ENCODE assay signal across 28 mouse cellular contexts in the genomic region with DNA sequence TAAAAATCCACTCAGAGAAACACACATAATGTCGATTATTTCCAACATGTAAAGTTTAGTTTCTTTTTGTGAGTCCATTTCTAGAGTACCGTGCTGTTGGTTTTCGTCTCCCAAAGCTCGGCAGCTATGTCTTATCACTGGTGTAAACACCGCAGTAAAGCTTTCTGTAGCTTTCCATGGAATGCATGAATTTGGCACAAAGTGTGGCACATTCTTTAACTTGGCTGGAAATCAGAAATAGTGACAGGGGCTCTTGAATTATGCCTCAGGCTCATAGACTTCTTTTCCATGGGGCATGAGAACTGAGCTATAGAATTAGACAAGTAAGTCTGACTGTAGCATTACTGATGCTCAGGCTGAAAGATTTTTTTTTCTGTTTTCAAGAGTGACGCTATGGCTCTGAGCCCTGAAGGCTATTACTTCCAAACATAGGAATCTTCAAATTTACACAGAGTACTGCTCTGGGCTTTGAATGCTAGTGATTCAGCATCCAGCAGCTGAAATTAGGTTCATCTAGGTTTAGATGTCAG.
A peak's percentile ranks its signal among the peaks of the same experiment; 100 is the strongest.
DNase-seq lines count a peak whose midpoint lies in the region; ATAC-seq and TF ChIP-seq lines count a peak whose summit lies in the region.
"Had no signal": no experiment of that assay in that cellular context is flagged by ENCODE, and none has a peak within 500 bp of the region (broad histone marks: within the 10 kb centered on the region; RNA-seq: fewer than 3 reads in every experiment).

No protein-coding gene starts in this region.

- no peaks in the 10 kb centered on the region for H3K27me3 ChIP-seq in forebrain, embryonic 14.5 days (replicated peaks; ENCODE audit: control insufficient read depth, insufficient read depth, low read length)
- no peaks in the 10 kb centered on the region for H3K27me3 ChIP-seq in forebrain, embryonic 10.5 days (ENCODE audit: poor library complexity, severe bottlenecking)
- H3K27me3 ChIP-seq in lung, embryonic 14.5 days (ENCODE audit: insufficient read depth, low read length) = no peaks in the 10 kb centered on the region
- no peaks in the 10 kb centered on the region for H3K27me3 ChIP-seq in lung, postnatal 0 days (replicated peaks; ENCODE audit: insufficient read depth, low read length)
- H3K27me3 ChIP-seq: CH12.LX; embryonic facial prominence, embryonic 13.5 days; forebrain, embryonic 15.5 days; heart, embryonic 13.5 days; Patski had no signal

- no peak overlapping the region for H3K4me2 ChIP-seq in forebrain, embryonic 14.5 days (ENCODE audit: low read length)
- H3K4me2 ChIP-seq in lung, embryonic 14.5 days = peak overlapping the region; percentile 28; the same call in 1 of the 2 replicates
- H3K4me2 ChIP-seq in lung, postnatal 0 days (replicated peaks; ENCODE audit: low read depth, low read length) = 0 out of 2 replicates have a peak overlapping the region, but pooled peaks have one; percentile 19
- H3K4me2 ChIP-seq: embryonic facial prominence, embryonic 13.5 days; forebrain, embryonic 15.5 days; heart, embryonic 13.5 days; hindbrain, embryonic 14.5 days had no signal

- H3K9ac ChIP-seq in forebrain, embryonic 14.5 days (ENCODE audit: low read length) = no peak overlapping the region
- H3K9ac ChIP-seq in lung, embryonic 14.5 days = no peak overlapping the region
- no peak overlapping the region for H3K9ac ChIP-seq in lung, postnatal 0 days (replicated peaks; ENCODE audit: low read depth)
- H3K9ac ChIP-seq: embryonic facial prominence, embryonic 13.5 days; forebrain, embryonic 15.5 days; heart, embryonic 13.5 days; hindbrain, embryonic 14.5 days had no signal

- no peaks in the 10 kb centered on the region for H3K4me1 ChIP-seq in forebrain, embryonic 14.5 days (ENCODE audit: control insufficient read depth, insufficient read depth, low read length)
- H3K4me1 ChIP-seq in forebrain, embryonic 10.5 days = no peaks in the 10 kb centered on the region
- H3K4me1 ChIP-seq in lung, embryonic 14.5 days (ENCODE audit: insufficient read depth) = 0 out of 2 replicates have a peak, but pooled peaks cover 2% of the 10 kb centered on the region
- no peaks in the 10 kb centered on the region for H3K4me1 ChIP-seq in lung, postnatal 0 days (ENCODE audit: insufficient read depth, low read depth, low read length)
- H3K4me1 ChIP-seq: embryonic facial prominence, embryonic 13.5 days; heart, embryonic 10.5 days; heart, embryonic 13.5 days had no signal

- TF ChIP-seq CTCF in lung, embryonic 14.5 days (IDR thresholded peaks at IDR 0.05; ENCODE audit: low read depth) = no peak
- no peak for TF ChIP-seq CTCF in lung, postnatal 0 days (IDR thresholded peaks at IDR 0.05)

- no peak overlapping the region for H3K4me3 ChIP-seq in forebrain, embryonic 14.5 days (ENCODE audit: low read depth, low read length)
- no peak overlapping the region for H3K4me3 ChIP-seq in forebrain, embryonic 10.5 days
- no peak overlapping the region for H3K4me3 ChIP-seq in lung, embryonic 14.5 days (ENCODE audit: low read depth, low read length)
- H3K4me3 ChIP-seq in lung, postnatal 0 days (ENCODE audit: low read depth, low read length) = no peak overlapping the region
- H3K4me3 ChIP-seq: embryonic facial prominence, embryonic 13.5 days; forebrain, embryonic 15.5 days; heart, adult 2 months; heart, embryonic 10.5 days; heart, embryonic 13.5 days had no signal

- H3K27ac ChIP-seq in forebrain, embryonic 14.5 days (ENCODE audit: low read depth, low read length) = no peak overlapping the region
- no peak overlapping the region for H3K27ac ChIP-seq in forebrain, embryonic 10.5 days
- no peak overlapping the region for H3K27ac ChIP-seq in lung, embryonic 14.5 days (ENCODE audit: low read depth)
- H3K27ac ChIP-seq in lung, postnatal 0 days (ENCODE audit: low read length) = no peak overlapping the region
- H3K27ac ChIP-seq: embryonic facial prominence, embryonic 13.5 days; forebrain, embryonic 15.5 days; heart, adult 2 months; heart, embryonic 10.5 days; heart, embryonic 13.5 days; hindbrain, embryonic 14.5 days; hindbrain, postnatal 0 days had no signal

- peak; percentile 40; the same call in 1 of the 2 replicates for ATAC-seq in forebrain, embryonic 14.5 days
- ATAC-seq in lung, embryonic 14.5 days (ENCODE audit: insufficient read depth) = peak; percentile 78; the same call in 1 of the 2 replicates
- no peak for ATAC-seq in lung, postnatal 0 days
- ATAC-seq: forebrain, embryonic 15.5 days; hindbrain, postnatal 0 days; Patski had no signal

- TF ChIP-seq EP300 in lung, postnatal 0 days (IDR thresholded peaks at IDR 0.05) = no peak

- peak; percentile 39 for DNase-seq in forebrain, embryonic 14.5 days (ENCODE audit: low spot score)
- DNase-seq in forebrain, embryonic 10.5 days (ENCODE audit: extremely low spot score, low spot score) = no peak
- DNase-seq in lung, embryonic 14.5 days = peak; percentile 80
- DNase-seq in lung, postnatal 4 days = no peak
- peak; percentile 32 for DNase-seq in lung, postnatal 0 days (ENCODE audit: low spot score)
- no peak for DNase-seq in lung, postnatal 10 days
- no peak for DNase-seq in gastrocnemius, adult 18-20 months (ENCODE audit: low spot score)
- DNase-seq: adrenal gland, postnatal 10 days; adrenal gland, postnatal 36 days; B cell, adult 2 months; cerebellum, adult 11 months; cerebellum, adult 2 months; cerebellum, adult 9-11 months; cerebellum, postnatal 25 days; gastrocnemius, postnatal 10 days; gastrocnemius, postnatal 36 days; heart, adult 2 months; heart, postnatal 14 days; heart, postnatal 4 days had no signal

- H3K9me3 ChIP-seq in forebrain, embryonic 14.5 days (replicated peaks; ENCODE audit: control insufficient read depth, low read length) = no peaks in the 10 kb centered on the region
- H3K9me3 ChIP-seq in forebrain, embryonic 10.5 days = no peaks in the 10 kb centered on the region
- H3K9me3 ChIP-seq in lung, embryonic 14.5 days (ENCODE audit: low read depth, low read length) = no peaks in the 10 kb centered on the region
- H3K9me3 ChIP-seq in lung, postnatal 0 days (ENCODE audit: low read length) = no peaks in the 10 kb centered on the region
- H3K9me3 ChIP-seq: embryonic facial prominence, embryonic 13.5 days; forebrain, embryonic 15.5 days; heart, embryonic 10.5 days; heart, embryonic 13.5 days had no signal

- H3K36me3 ChIP-seq in forebrain, embryonic 14.5 days (ENCODE audit: control insufficient read depth, insufficient read depth, low read length) = no peaks in the 10 kb centered on the region
- H3K36me3 ChIP-seq in forebrain, embryonic 10.5 days (replicated peaks) = no peaks in the 10 kb centered on the region
- H3K36me3 ChIP-seq in lung, embryonic 14.5 days (ENCODE audit: insufficient read depth) = no peaks in the 10 kb centered on the region
- H3K36me3 ChIP-seq in lung, postnatal 0 days (ENCODE audit: insufficient read depth, low read length) = no peaks in the 10 kb centered on the region
- H3K36me3 ChIP-seq: embryonic facial prominence, embryonic 13.5 days; forebrain, embryonic 15.5 days; G1E; heart, embryonic 10.5 days; heart, embryonic 13.5 days had no signal

- WGBS in forebrain, embryonic 14.5 days = 77% methylated on average over 6 of the region's 6 CpGs
- 94% methylated on average over 6 of the region's 6 CpGs for WGBS in forebrain, embryonic 10.5 days
- WGBS in lung, embryonic 14.5 days = 38% methylated on average over 6 of the region's 6 CpGs
- WGBS in lung, postnatal 0 days = 48% methylated on average over 6 of the region's 6 CpGs

Comparison
In these comparisons a context has a peak if more than half of its experiments do, and no peak if none do; other contexts are left out.
1. DNase-seq: peak in forebrain, embryonic 14.5 days (single experiment), lung, embryonic 14.5 days (single experiment) and lung, postnatal 0 days (single experiment); none in forebrain, embryonic 10.5 days (single experiment), lung, postnatal 4 days (0 of 2), lung, postnatal 10 days (single experiment) and gastrocnemius, adult 18-20 months (single experiment).